Mouse (Mus musculus) lung, postnatal 14 days (tissue): ENCODE measurements around the gene Scly.

Experiments used
- DNase-seq: peaks from one replicate; pipeline ENCODE4 v3.0.0; 2021

Gene Scly

GRCm38 (mm10) chr1:91297799-91298744, at the start of gene Scly:
TSS of gene Scly (plus strand) at chr1:91298338.
- DNase-seq: peak; percentile 92

- DNase-seq: no peak
These were observed 49.2 kb upstream of the Scly start for GRCm38 (mm10) chr1:91248970-91249369.

- DNase-seq: peak; percentile 87
These were observed 48.3 kb upstream of the Scly start, which contains the start of gene Ube2f for GRCm38 (mm10) chr1:91249564-91250414. TSS of gene Ube2f (plus strand) at chr1:91250304.

GRCm38 (mm10) chr1:91250415-91251147, 47.6 kb upstream of the Scly start:
- no peak for DNase-seq

GRCm38 (mm10) chr1:91251148-91251650, 46.9 kb upstream of the Scly start:
- no peak for DNase-seq

GRCm38 (mm10) chr1:91251927-91252326, 46.2 kb upstream of the Scly start:
- DNase-seq: no peak

GRCm38 (mm10) chr1:91257918-91258317, 40.2 kb upstream of the Scly start:
- no peak for DNase-seq

- DNase-seq: no peak
These were observed 38.3 kb upstream of the Scly start for GRCm38 (mm10) chr1:91259794-91260193.

- DNase-seq: no peak
These were observed 35.6 kb upstream of the Scly start for GRCm38 (mm10) chr1:91262508-91262907.

- DNase-seq: no peak
These were observed 25.9 kb upstream of the Scly start for GRCm38 (mm10) chr1:91272260-91272659.

GRCm38 (mm10) chr1:91276581-91276980, 21.6 kb upstream of the Scly start:
- DNase-seq: no peak

- no peak for DNase-seq
These were observed 20.7 kb upstream of the Scly start for GRCm38 (mm10) chr1:91277480-91277879.

GRCm38 (mm10) chr1:91278410-91279119, 19.6 kb upstream of the Scly start:
- no peak for DNase-seq

GRCm38 (mm10) chr1:91279126-91279525, 19.0 kb upstream of the Scly start:
- DNase-seq: no peak

- DNase-seq: no peak
These were observed 15.6 kb upstream of the Scly start for GRCm38 (mm10) chr1:91282582-91282981.

- no peak for DNase-seq
These were observed 8.8 kb upstream of the Scly start for GRCm38 (mm10) chr1:91289375-91289774.

GRCm38 (mm10) chr1:91292101-91292825, 5.9 kb upstream of the Scly start:
- DNase-seq: no peak

GRCm38 (mm10) chr1:91295544-91295943, 2.6 kb upstream of the Scly start:
- no peak for DNase-seq

- DNase-seq: no peak
These were observed 1.0 kb downstream of the Scly start for GRCm38 (mm10) chr1:91299026-91299706.

GRCm38 (mm10) chr1:91299707-91300426, 1.7 kb downstream of the Scly start:
- peak; percentile 41 for DNase-seq
